Mouse (Mus musculus) thymus, adult 2 months (tissue): ENCODE measurements around the gene Igtp. TPM values are rescaled to one million over a fixed set of nuclear protein-coding genes. Genes with fewer than 3 reads are reported as not detected.

ENCODE experiments used
- DNase-seq: peaks from one replicate; pipeline ENCODE4 v3.0.0; 2021
- H3K27ac ChIP-seq: fragments of 200-500 bp; 2 replicates; pipeline ENCODE4 v1.5.1; 2012; ENCODE audit warnings: low read length, control low read depth; ENCODE audit not compliant: control insufficient read depth, insufficient read depth
- H3K27me3 ChIP-seq: fragments of 200-500 bp; 2 replicates; pipeline ENCODE4 v1.6.1; 2012; ENCODE audit warnings: mild to moderate bottlenecking, low read length, moderate library complexity, mixed read lengths; ENCODE audit not compliant: control insufficient read depth, insufficient read depth
- H3K36me3 ChIP-seq: fragments of 200-500 bp; 2 replicates; pipeline ENCODE4 v1.6.1; 2012; ENCODE audit warnings: mild to moderate bottlenecking, low read length, moderate library complexity; ENCODE audit not compliant: control insufficient read depth, insufficient read depth
- H3K4me1 ChIP-seq: fragments of 200-500 bp; replicated peaks from 2 replicates; pipeline ENCODE4 v1.6.1; 2012; ENCODE audit warnings: low read length; ENCODE audit not compliant: control insufficient read depth, insufficient read depth
- H3K4me3 ChIP-seq: fragments of 200-500 bp; 2 replicates; pipeline ENCODE4 v1.5.1; 2012; ENCODE audit warnings: mild to moderate bottlenecking, low read length, control low read depth, moderate library complexity; ENCODE audit not compliant: control insufficient read depth, insufficient read depth
- CTCF ChIP-seq: fragments of 200-500 bp; IDR thresholded peaks from 2 replicates; pipeline ENCODE4 v1.5.1; 2012; ENCODE audit warnings: mild to moderate bottlenecking, control low read depth, low read length, moderate library complexity, borderline replicate concordance; ENCODE audit not compliant: control insufficient read depth, poor library complexity, insufficient read depth; ENCODE audit errors: extremely low read depth
- POLR2A ChIP-seq: fragments of 200-500 bp; IDR thresholded peaks from 2 replicates; pipeline ENCODE4 v1.6.1; 2012; ENCODE audit warnings: mild to moderate bottlenecking, low read length, control low read depth, moderate library complexity; ENCODE audit not compliant: control insufficient read depth, poor library complexity, insufficient read depth; ENCODE audit errors: extremely low read depth
- WGBS: fragments of 180-500 bp; shearing (Covaris S2); methylation state at CpG from one replicate; pipeline ENCODE4 v1.1.7; 2018; 5-methylcytosine and 5-hydroxymethylcytosine counted together
- polyA plus RNA-seq: library from polyadenylated mRNA; depleted of rRNA; stranded (reverse); fragments of >200 nt; gene quantifications from 2 replicates; pipeline ENCODE4 v1.2.3, GENCODE M21; 2012

Igtp gene
- polyA plus RNA-seq, 1 experiment: 60.9 TPM

DNA sequence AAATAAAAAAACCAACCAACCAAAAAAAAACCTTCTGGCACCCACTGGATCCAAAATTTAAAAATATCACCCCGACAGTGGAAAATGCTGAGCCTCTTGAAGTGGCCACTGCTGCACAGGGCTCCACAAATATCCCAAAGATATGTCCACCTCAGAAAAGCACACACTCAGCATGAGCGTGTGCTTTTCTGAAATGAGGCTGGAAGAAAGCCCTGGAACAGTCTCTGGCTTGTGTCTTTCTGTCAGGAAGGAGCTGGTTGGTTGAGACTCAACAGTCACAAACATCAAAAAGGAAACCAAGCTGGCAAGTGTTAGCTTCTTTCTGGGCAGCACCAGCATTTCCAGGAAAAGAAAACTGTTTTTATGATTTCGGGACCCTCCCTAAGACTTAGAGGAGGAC lies 6.0 kb upstream of the Igtp start:
- Histone ChIP-seq H3K36me3 (no peaks in the 10 kb centered on the region), H3K27me3 (no peaks in the 10 kb centered on the region), H3K27ac (peak overlapping the region; percentile 60; the same call in 1 of the 2 replicates), H3K4me1 (peaks cover 9% of the 10 kb centered on the region), H3K4me3 (no peak overlapping the region)
- TF ChIP-seq CTCF (no peak), POLR2A (no peak)
- 30% methylated on average over 3 of the region's 3 CpGs for WGBS
- DNase-seq: no peak

GRCm38 (mm10) chr11:58193860-58194520 lies 5.4 kb upstream of the Igtp start:
- Histone ChIP-seq H3K27me3 (no peaks in the 10 kb centered on the region), H3K36me3 (no peaks in the 10 kb centered on the region), H3K4me1 (peaks cover 12% of the 10 kb centered on the region), H3K27ac (no peak overlapping the region), H3K4me3 (no peak overlapping the region)
- TF ChIP-seq CTCF: no peak
- no peak for TF ChIP-seq POLR2A
- WGBS: 67% methylated on average over 4 of the region's 4 CpGs
- DNase-seq: no peak

DNA sequence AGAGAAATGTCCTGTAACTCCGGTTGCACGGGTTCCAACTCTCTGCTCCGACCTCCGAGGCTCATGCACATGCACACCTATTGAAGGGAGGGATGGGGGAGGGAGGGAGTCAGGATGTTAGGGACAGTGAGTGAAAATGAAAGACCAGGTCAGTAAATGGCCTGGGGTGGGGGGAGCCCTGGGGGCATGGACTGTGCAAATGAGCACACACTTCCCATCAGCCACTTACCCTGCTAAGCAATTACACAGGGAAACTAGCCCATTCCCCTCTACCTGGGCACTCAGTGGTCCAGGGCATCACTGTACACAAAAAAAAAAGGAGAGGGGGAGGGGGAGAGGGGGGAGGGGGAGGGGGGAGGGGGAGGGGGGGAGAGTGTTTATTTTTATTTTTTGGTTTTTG lies 693 bp upstream of the Igtp start:
- WGBS: 94% methylated on average over 4 of the region's 4 CpGs
- H3K27ac ChIP-seq: no peak overlapping the region

GRCm38 (mm10) chr11:58200226-58200625 lies 870 bp downstream of the Igtp start:
- no peak for TF ChIP-seq CTCF
- no peak for TF ChIP-seq POLR2A
- no peaks in the 10 kb centered on the region for H3K27me3 ChIP-seq
- H3K4me3 ChIP-seq: peak overlapping the region; percentile 88
- H3K4me1 ChIP-seq: peaks cover 14% of the 10 kb centered on the region
- peaks cover 7% of the 10 kb centered on the region for H3K36me3 ChIP-seq
- peak; percentile 56 for DNase-seq
- 19% methylated on average over 4 of the region's 4 CpGs for WGBS
- peak overlapping the region; percentile 94 for H3K27ac ChIP-seq

More for the DNA sequence above, 693 bp upstream of the Igtp start:
- H3K4me1 ChIP-seq: peaks cover 18% of the 10 kb centered on the region
- H3K36me3 ChIP-seq: peaks cover 2% of the 10 kb centered on the region
- H3K4me3 ChIP-seq: no peak overlapping the region
- H3K27me3 ChIP-seq: no peaks in the 10 kb centered on the region
- no peak for DNase-seq
- no peak for TF ChIP-seq POLR2A
- no peak for TF ChIP-seq CTCF

DNA sequence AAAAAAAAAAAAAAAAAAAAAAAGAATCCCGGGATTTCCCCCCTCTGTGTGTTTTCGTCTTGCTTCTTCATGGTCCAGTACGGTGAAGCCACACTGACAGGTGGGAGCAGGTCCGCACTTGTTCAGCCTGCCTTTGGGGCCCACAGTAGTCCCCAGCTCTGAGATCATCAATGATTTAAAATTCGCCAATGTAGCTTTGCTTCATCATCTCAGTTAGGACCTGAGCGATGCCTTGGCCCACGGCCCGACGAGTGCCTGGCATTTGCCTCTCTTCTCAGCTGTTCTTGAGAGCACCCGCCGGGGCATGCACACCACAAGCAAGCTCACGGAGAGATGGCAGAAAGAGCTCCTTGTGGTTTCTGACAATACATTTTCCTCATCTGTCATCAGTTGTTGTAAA lies 1.7 kb downstream of the Igtp start:
- peak; percentile 55 for DNase-seq
- H3K27me3 ChIP-seq: no peaks in the 10 kb centered on the region
- peaks cover 12% of the 10 kb centered on the region for H3K36me3 ChIP-seq
- peak overlapping the region; percentile 72 for H3K27ac ChIP-seq
- peak overlapping the region; percentile 49 for H3K4me3 ChIP-seq
- H3K4me1 ChIP-seq: peaks cover 14% of the 10 kb centered on the region
- TF ChIP-seq POLR2A: no peak; the same call in 1 of the 2 replicates
- TF ChIP-seq CTCF: no peak
- WGBS: 17% methylated on average over 12 of the region's 12 CpGs

- Histone ChIP-seq H3K27ac (peak overlapping the region; percentile 99), H3K27me3 (no peaks in the 10 kb centered on the region), H3K4me3 (no peak overlapping the region), H3K4me1 (peaks cover 36% of the 10 kb centered on the region), H3K36me3 (peaks cover 23% of the 10 kb centered on the region)
- TF ChIP-seq CTCF (no peak), POLR2A (no peak)
- 48% methylated on average over 1 of the region's 1 CpGs for WGBS
- DNase-seq: peak; percentile 48
These were observed 11.0 kb downstream of the Igtp start for GRCm38 (mm10) chr11:58210321-58210886.
